In genomic region chr2:180108285-180108684, GRCm38 (mm10) we compare ENCODE assay signal across 12 mouse cellular contexts.
"Had no signal": no experiment of that assay in that cellular context is flagged by ENCODE, and none has a peak within 500 bp of the region (broad histone marks: within the 10 kb centered on the region; RNA-seq: fewer than 3 reads in every experiment).

No protein-coding gene starts in this region.

- DNase-seq: gastrocnemius, adult 2 months; gastrocnemius, postnatal 10 days; gastrocnemius, postnatal 25 days; heart, adult 2 months; heart, postnatal 10 days; heart, postnatal 4 days; kidney, adult 18-20 months; kidney, adult 8-10 months; kidney, postnatal 10 days; kidney, postnatal 4 days; liver; liver, embryonic 13.5 days had no signal
